Mouse (Mus musculus): Measurements from ENCODE around the gene Bbs10.

- no peak for TF ChIP-seq POLR2A (IDR thresholded peaks at IDR 0.05; ENCODE audit: insufficient read depth, low read depth, low read length)
- no peak for TF ChIP-seq CTCF (IDR thresholded peaks at IDR 0.05; ENCODE audit: insufficient read depth, low read depth, low read length)
Observed at GRCm38 (mm10) chr10:111256156-111256555, 42.3 kb upstream of the Bbs10 start.

Measured in olfactory bulb, adult 2 months (tissue).